Mouse (Mus musculus) heart, embryonic 16.5 days (tissue): ENCODE measurements at regions not wholly inside any gene's neighbourhood (a gene's known extent, or its start where the extent isn't known, plus 50 kb on each side); places are given as distances from the start of the nearest gene placed in this dataset.

Experiments used
- ATAC-seq: fragments of 200-750 bp; cut with Nextera tagmentation; replicated peaks from 2 replicates; pipeline ENCODE4 v1.8.0; 2017; ENCODE audit warnings: moderate number of reproducible peaks; ENCODE audit not compliant: insufficient read depth, low FRiP score; ENCODE audit errors: extremely low read depth
- H3K27ac ChIP-seq: fragments of 300-500 bp; sonication (generic); 2 replicates; pipeline ENCODE4 v1.5.1; 2014; ENCODE audit warnings: mild to moderate bottlenecking, low read length, control low read depth, moderate library complexity
- H3K27me3 ChIP-seq: fragments of 300-500 bp; sonication (generic); 2 replicates; pipeline ENCODE4 v1.6.1; 2014; ENCODE audit warnings: low read length, mixed read lengths; ENCODE audit not compliant: control insufficient read depth, insufficient read depth
- H3K36me3 ChIP-seq: fragments of 300-500 bp; sonication (generic); 2 replicates; pipeline ENCODE4 v1.6.1; 2014; ENCODE audit not compliant: control insufficient read depth, insufficient read depth
- H3K4me1 ChIP-seq: fragments of 300-500 bp; sonication (generic); 2 replicates; pipeline ENCODE4 v1.6.1; 2014; ENCODE audit warnings: low read length, mixed read lengths; ENCODE audit not compliant: control insufficient read depth, insufficient read depth
- H3K4me2 ChIP-seq: fragments of 300-500 bp; sonication (generic); 2 replicates; pipeline ENCODE4 v1.6.1; 2014; ENCODE audit warnings: low read depth, mild to moderate bottlenecking, control low read depth, low read length
- H3K4me3 ChIP-seq: fragments of 300-500 bp; sonication (generic); 2 replicates; pipeline ENCODE4 v1.5.1; 2014; ENCODE audit warnings: mild to moderate bottlenecking, control low read depth, low read length
- H3K9ac ChIP-seq: fragments of 300-500 bp; sonication (generic); 2 replicates; pipeline ENCODE4 v1.6.1; 2014; ENCODE audit warnings: low read length, control low read depth
- H3K9me3 ChIP-seq: fragments of 300-500 bp; sonication (generic); replicated peaks from 2 replicates; pipeline ENCODE4 v1.6.1; 2016; ENCODE audit warnings: low read length; ENCODE audit not compliant: control insufficient read depth
- WGBS: fragments of 180-500 bp; shearing (Covaris S2); extraction: QIAGEN DNeasy Blood & Tissue Kit; methylation state at CpG from one replicate; pipeline ENCODE4 v1.1.7; 2014; 5-methylcytosine and 5-hydroxymethylcytosine counted together

- Histone ChIP-seq H3K9ac (no peak overlapping the region), H3K27ac (no peak overlapping the region), H3K9me3 (no peaks in the 10 kb centered on the region), H3K4me3 (no peak overlapping the region), H3K27me3 (no peaks in the 10 kb centered on the region), H3K36me3 (no peaks in the 10 kb centered on the region), H3K4me2 (no peak overlapping the region), H3K4me1 (no peaks in the 10 kb centered on the region)
- 68% methylated on average over 3 of the region's 3 CpGs for WGBS
- no peak for ATAC-seq
These were observed 223.7 kb upstream of the Vstm2b start for GRCm38 (mm10) chr7:40674397-40674796.

- H3K36me3 ChIP-seq = no peaks in the 10 kb centered on the region
- no peak overlapping the region for H3K4me3 ChIP-seq
- H3K27me3 ChIP-seq = no peaks in the 10 kb centered on the region
- no peak overlapping the region for H3K4me2 ChIP-seq
- H3K27ac ChIP-seq = no peak overlapping the region
- no peak for ATAC-seq
- 32% methylated on average over 2 of the region's 2 CpGs for WGBS
- no peak overlapping the region for H3K9ac ChIP-seq
- no peaks in the 10 kb centered on the region for H3K4me1 ChIP-seq
- no peaks in the 10 kb centered on the region for H3K9me3 ChIP-seq
These were observed 220.5 kb upstream of the Vstm2b start for GRCm38 (mm10) chr7:40677601-40678000.

- 61% methylated on average over 12 of the region's 12 CpGs for WGBS
- H3K9me3 ChIP-seq = no peaks in the 10 kb centered on the region
- H3K9ac ChIP-seq = no peak overlapping the region
- no peaks in the 10 kb centered on the region for H3K36me3 ChIP-seq
- no peaks in the 10 kb centered on the region for H3K27me3 ChIP-seq
- H3K4me1 ChIP-seq = no peaks in the 10 kb centered on the region
- no peak overlapping the region for H3K4me3 ChIP-seq
- no peak overlapping the region for H3K27ac ChIP-seq
- no peak overlapping the region for H3K4me2 ChIP-seq
- no peak for ATAC-seq
These were observed 217.6 kb upstream of the Vstm2b start for GRCm38 (mm10) chr7:40680567-40680966.

GRCm38 (mm10) chr7:40680993-40681392, 217.1 kb upstream of the Vstm2b start:
- WGBS = 52% methylated on average over 6 of the region's 6 CpGs
- ATAC-seq = no peak
- no peak overlapping the region for H3K4me3 ChIP-seq

GRCm38 (mm10) chr7:40683176-40683575, 215.0 kb upstream of the Vstm2b start:
- no peak for ATAC-seq
- Histone ChIP-seq H3K9me3 (no peaks in the 10 kb centered on the region), H3K27me3 (no peaks in the 10 kb centered on the region)

More at GRCm38 (mm10) chr7:40680993-40681392, 217.1 kb upstream of the Vstm2b start:
- H3K36me3 ChIP-seq = no peaks in the 10 kb centered on the region
- no peak overlapping the region for H3K4me2 ChIP-seq
- H3K4me1 ChIP-seq = no peaks in the 10 kb centered on the region
- no peak overlapping the region for H3K27ac ChIP-seq
- no peaks in the 10 kb centered on the region for H3K9me3 ChIP-seq
- no peak overlapping the region for H3K9ac ChIP-seq
- no peaks in the 10 kb centered on the region for H3K27me3 ChIP-seq

GRCm38 (mm10) chr7:40683641-40684040, 214.5 kb upstream of the Vstm2b start:
- WGBS = 56% methylated on average over 3 of the region's 3 CpGs
- no peak overlapping the region for H3K9ac ChIP-seq
- H3K36me3 ChIP-seq = no peaks in the 10 kb centered on the region
- no peak for ATAC-seq
- no peaks in the 10 kb centered on the region for H3K9me3 ChIP-seq
- H3K4me1 ChIP-seq = no peaks in the 10 kb centered on the region
- H3K27ac ChIP-seq = no peak overlapping the region
- no peaks in the 10 kb centered on the region for H3K27me3 ChIP-seq
- no peak overlapping the region for H3K4me3 ChIP-seq
- H3K4me2 ChIP-seq = no peak overlapping the region

More at GRCm38 (mm10) chr7:40683176-40683575, 215.0 kb upstream of the Vstm2b start:
- H3K4me2 ChIP-seq = no peak overlapping the region
- WGBS = 39% methylated on average over 1 of the region's 1 CpGs
- H3K4me3 ChIP-seq = no peak overlapping the region
- H3K4me1 ChIP-seq = no peaks in the 10 kb centered on the region
- H3K27ac ChIP-seq = no peak overlapping the region
- H3K36me3 ChIP-seq = no peaks in the 10 kb centered on the region
- no peak overlapping the region for H3K9ac ChIP-seq

GRCm38 (mm10) chr7:40687005-40687404, 211.1 kb upstream of the Vstm2b start:
- Histone ChIP-seq H3K4me1 (no peaks in the 10 kb centered on the region), H3K9me3 (no peaks in the 10 kb centered on the region), H3K27ac (no peak overlapping the region), H3K9ac (no peak overlapping the region), H3K4me3 (no peak overlapping the region), H3K36me3 (no peaks in the 10 kb centered on the region), H3K27me3 (no peaks in the 10 kb centered on the region), H3K4me2 (no peak overlapping the region)
- WGBS = 87% methylated on average over 3 of the region's 3 CpGs
- no peak for ATAC-seq

GRCm38 (mm10) chr7:40688546-40688945, 209.6 kb upstream of the Vstm2b start:
- Histone ChIP-seq H3K27me3 (no peaks in the 10 kb centered on the region), H3K9me3 (no peaks in the 10 kb centered on the region), H3K4me3 (no peak overlapping the region), H3K9ac (no peak overlapping the region), H3K4me1 (no peaks in the 10 kb centered on the region), H3K36me3 (no peaks in the 10 kb centered on the region), H3K27ac (no peak overlapping the region), H3K4me2 (no peak overlapping the region)
- WGBS = 49% methylated on average over 4 of the region's 4 CpGs
- no peak for ATAC-seq

GRCm38 (mm10) chr7:40693755-40694154, 204.4 kb upstream of the Vstm2b start:
- Histone ChIP-seq H3K36me3 (no peaks in the 10 kb centered on the region), H3K9me3 (no peaks in the 10 kb centered on the region), H3K4me2 (no peak overlapping the region), H3K9ac (no peak overlapping the region), H3K4me3 (no peak overlapping the region), H3K4me1 (no peaks in the 10 kb centered on the region), H3K27me3 (no peaks in the 10 kb centered on the region), H3K27ac (no peak overlapping the region)
- no peak for ATAC-seq
- WGBS = 65% methylated on average over 5 of the region's 5 CpGs

GRCm38 (mm10) chr7:40697551-40697950, 200.6 kb upstream of the Vstm2b start:
- Histone ChIP-seq H3K9ac (no peak overlapping the region), H3K36me3 (no peaks in the 10 kb centered on the region), H3K4me2 (no peak overlapping the region), H3K4me3 (no peak overlapping the region), H3K4me1 (no peaks in the 10 kb centered on the region), H3K27ac (no peak overlapping the region), H3K27me3 (no peaks in the 10 kb centered on the region), H3K9me3 (no peaks in the 10 kb centered on the region)
- ATAC-seq = no peak
- WGBS = 58% methylated on average over 8 of the region's 8 CpGs
